Mouse (Mus musculus) thymus, adult 2 months (tissue): ENCODE measurements at regions not wholly inside any gene's neighbourhood (a gene's known extent, or its start where the extent isn't known, plus 50 kb on each side); places are given as distances from the start of the nearest gene placed in this dataset.

Source experiments
- CTCF ChIP-seq: fragments of 200-500 bp; IDR thresholded peaks from 2 replicates; pipeline ENCODE4 v1.5.1; 2012; ENCODE audit warnings: mild to moderate bottlenecking, control low read depth, low read length, moderate library complexity, borderline replicate concordance; ENCODE audit not compliant: control insufficient read depth, poor library complexity, insufficient read depth; ENCODE audit errors: extremely low read depth
- POLR2A ChIP-seq: fragments of 200-500 bp; IDR thresholded peaks from 2 replicates; pipeline ENCODE4 v1.6.1; 2012; ENCODE audit warnings: mild to moderate bottlenecking, low read length, control low read depth, moderate library complexity; ENCODE audit not compliant: control insufficient read depth, poor library complexity, insufficient read depth; ENCODE audit errors: extremely low read depth

- TF ChIP-seq POLR2A (no peak), CTCF (no peak)
Observed at GRCm38 (mm10) chr6:84267526-84267925, 259.1 kb downstream of the Dysf start.
